Mouse (Mus musculus): ENCODE data around the gene Fgfr2. TPM values are rescaled to one million over a fixed set of nuclear protein-coding genes. Genes with fewer than 3 reads are reported as not detected.
A peak's percentile ranks its signal among the peaks of the same experiment; 100 is the strongest.

Fgfr2 gene
- polyA plus RNA-seq, 1 experiment from 2014 or later = 137 TPM

GRCm38 (mm10) chr7:132880276-132880675, 242.9 kb downstream of the Fgfr2 start:
- Histone ChIP-seq H3K4me2 (replicated peaks) (no peak overlapping the region), H3K9me3 (replicated peaks) (no peaks in the 10 kb centered on the region), H3K27me3 (no peaks in the 10 kb centered on the region), H3K4me3 (replicated peaks) (no peak overlapping the region), H3K36me3 (peaks cover 89% of the 10 kb centered on the region), H3K27ac (replicated peaks) (no peak overlapping the region), H3K9ac (no peak overlapping the region), H3K4me1 (no peaks in the 10 kb centered on the region)
- no peak for ATAC-seq (ENCODE audit: insufficient number of reproducible peaks, low FRiP score, low TSS enrichment, low read depth)
- WGBS = 78% methylated on average over 1 of the region's 1 CpGs

GRCm38 (mm10) chr7:132875391-132876086, 247.6 kb downstream of the Fgfr2 start:
- Histone ChIP-seq H3K36me3 (peaks cover 88% of the 10 kb centered on the region), H3K27ac (replicated peaks) (no peak overlapping the region), H3K9ac (no peak overlapping the region), H3K9me3 (replicated peaks) (no peaks in the 10 kb centered on the region), H3K4me3 (replicated peaks) (no peak overlapping the region), H3K4me2 (replicated peaks) (no peak overlapping the region), H3K27me3 (no peaks in the 10 kb centered on the region), H3K4me1 (no peaks in the 10 kb centered on the region)
- no peak for ATAC-seq (ENCODE audit: insufficient number of reproducible peaks, low FRiP score, low TSS enrichment, low read depth)
- 88% methylated on average over 2 of the region's 2 CpGs for WGBS

DNA sequence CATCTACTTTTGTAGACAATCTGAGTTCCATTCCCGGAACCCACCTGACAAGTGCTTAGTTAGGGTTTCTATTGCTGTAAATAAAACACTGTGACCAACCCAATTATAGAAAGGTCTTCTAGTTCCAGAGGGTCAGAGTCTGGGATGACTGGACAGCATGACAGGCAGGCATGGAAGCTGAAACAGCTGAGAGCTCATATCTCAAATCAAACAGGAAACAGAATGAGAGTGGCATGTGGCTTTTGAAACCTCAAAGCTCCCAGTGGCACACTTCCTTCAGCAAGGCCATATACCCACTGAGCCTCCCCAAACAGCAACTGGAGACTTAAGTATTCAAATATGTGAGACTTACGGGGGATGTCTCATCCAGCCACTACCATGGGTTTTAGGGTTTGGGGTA, 250.1 kb downstream of the Fgfr2 start:
- ATAC-seq (ENCODE audit: insufficient number of reproducible peaks, low FRiP score, low TSS enrichment, low read depth) = no peak
- WGBS = 88% methylated on average over 2 of the region's 2 CpGs
- H3K4me3 ChIP-seq (replicated peaks) = no peak overlapping the region

GRCm38 (mm10) chr7:132866316-132866715, 256.8 kb downstream of the Fgfr2 start:
- H3K9ac ChIP-seq = no peak overlapping the region
- 91% methylated on average over 9 of the region's 9 CpGs for WGBS
- ATAC-seq (ENCODE audit: insufficient number of reproducible peaks, low FRiP score, low TSS enrichment, low read depth) = no peak
- peaks cover 7% of the 10 kb centered on the region; the same call in 1 of the 2 replicates for H3K4me1 ChIP-seq
- no peaks in the 10 kb centered on the region for H3K27me3 ChIP-seq
- peaks cover 58% of the 10 kb centered on the region for H3K36me3 ChIP-seq
- H3K9me3 ChIP-seq (replicated peaks) = no peaks in the 10 kb centered on the region
- no peak overlapping the region for H3K4me3 ChIP-seq (replicated peaks)
- no peak overlapping the region for H3K27ac ChIP-seq (replicated peaks)
- H3K4me2 ChIP-seq (replicated peaks) = no peak overlapping the region

More for the DNA sequence above, 250.1 kb downstream of the Fgfr2 start:
- H3K4me2 ChIP-seq (replicated peaks) = no peak overlapping the region
- peaks cover 85% of the 10 kb centered on the region for H3K36me3 ChIP-seq
- H3K9me3 ChIP-seq (replicated peaks) = no peaks in the 10 kb centered on the region
- H3K27me3 ChIP-seq = no peaks in the 10 kb centered on the region
- no peaks in the 10 kb centered on the region for H3K4me1 ChIP-seq
- H3K9ac ChIP-seq = no peak overlapping the region
- H3K27ac ChIP-seq (replicated peaks) = no peak overlapping the region

DNA sequence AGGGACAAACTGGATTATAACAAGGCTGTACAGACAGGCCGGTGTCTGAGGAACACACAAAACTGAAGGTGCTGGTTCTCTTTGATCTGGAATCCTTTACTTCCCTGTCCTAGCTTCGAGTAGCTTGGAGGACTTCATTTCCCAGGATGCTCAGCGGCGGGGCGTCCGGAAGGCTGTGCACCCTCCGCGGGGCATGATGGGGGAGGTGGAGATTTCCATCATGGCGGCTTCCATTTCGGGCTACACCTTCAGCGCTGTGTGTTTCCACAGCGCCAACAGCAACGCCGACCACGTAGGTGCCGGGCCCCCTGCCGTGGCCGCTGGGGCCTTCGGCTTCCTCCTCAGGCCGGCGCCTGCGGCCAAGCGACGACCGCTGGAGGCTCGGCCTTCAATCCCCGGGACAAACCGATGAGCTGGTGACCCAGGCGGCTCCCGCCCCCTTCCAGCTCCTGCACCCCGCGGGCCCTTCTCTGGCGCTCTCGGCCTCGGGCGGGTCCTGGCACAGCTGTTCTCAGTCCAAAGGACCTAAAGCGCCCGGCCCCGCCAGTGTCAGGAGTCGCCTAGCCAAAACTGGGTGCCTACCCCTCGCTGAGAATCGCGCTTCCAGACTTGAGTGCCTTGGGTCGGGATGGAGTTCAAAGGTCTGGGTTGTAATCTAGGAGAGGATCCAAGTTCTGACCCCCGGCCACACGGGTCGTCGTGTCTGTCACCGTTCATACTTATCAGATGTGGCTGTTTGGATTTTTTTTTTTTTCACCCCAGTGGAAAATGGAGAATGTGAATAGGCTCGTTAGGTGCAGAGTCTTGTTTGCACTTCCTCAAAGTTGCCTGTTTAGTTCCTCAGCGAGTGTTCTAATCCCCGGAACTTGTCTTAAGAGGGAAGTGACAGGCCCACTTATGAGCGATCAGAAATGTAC, 263.9 kb downstream of the Fgfr2 start, which contains the start of gene Abraxas2:
Gene Abraxas2 (plus strand): TSS at position 184 of the 917 bp plus-strand sequence.
- Histone ChIP-seq H3K4me1 (peaks cover 17% of the 10 kb centered on the region), H3K4me2 (replicated peaks) (peak within 1 kb of the TSS; percentile 62), H3K27ac (replicated peaks) (peak within 1 kb of the TSS; percentile 66), H3K9me3 (replicated peaks) (no peaks in the 10 kb centered on the region), H3K27me3 (no peaks in the 10 kb centered on the region), H3K36me3 (no peaks in the 10 kb centered on the region), H3K9ac (peak within 1 kb of the TSS; percentile 86), H3K4me3 (replicated peaks) (peak within 1 kb of the TSS; percentile 67)
- ATAC-seq (ENCODE audit: insufficient number of reproducible peaks, low FRiP score, low TSS enrichment, low read depth) = peak; percentile 89
- WGBS = under 1% methylated on average over 53 of the region's 53 CpGs

- H3K9me3 ChIP-seq (replicated peaks) = no peaks in the 10 kb centered on the region
- H3K4me1 ChIP-seq = peaks cover 17% of the 10 kb centered on the region
- H3K27ac ChIP-seq (replicated peaks) = no peak overlapping the region
- no peak for ATAC-seq (ENCODE audit: insufficient number of reproducible peaks, low FRiP score, low TSS enrichment, low read depth)
- H3K4me3 ChIP-seq (replicated peaks) = no peak overlapping the region
- no peaks in the 10 kb centered on the region for H3K36me3 ChIP-seq
- WGBS = 74% methylated on average over 5 of the region's 5 CpGs
- no peak overlapping the region for H3K4me2 ChIP-seq (replicated peaks)
- no peak overlapping the region for H3K9ac ChIP-seq
- no peaks in the 10 kb centered on the region for H3K27me3 ChIP-seq
Measured at GRCm38 (mm10) chr7:132858043-132858608, 265.0 kb downstream of the Fgfr2 start.

GRCm38 (mm10) chr7:132856083-132856482, 267.1 kb downstream of the Fgfr2 start:
- no peaks in the 10 kb centered on the region for H3K36me3 ChIP-seq
- H3K4me1 ChIP-seq = peaks cover 20% of the 10 kb centered on the region
- no peak overlapping the region for H3K4me2 ChIP-seq (replicated peaks)
- H3K9ac ChIP-seq = no peak overlapping the region
- no peaks in the 10 kb centered on the region for H3K9me3 ChIP-seq (replicated peaks)
- ATAC-seq (ENCODE audit: insufficient number of reproducible peaks, low FRiP score, low TSS enrichment, low read depth) = no peak
- no peaks in the 10 kb centered on the region for H3K27me3 ChIP-seq
- 72% methylated on average over 1 of the region's 1 CpGs for WGBS
- no peak overlapping the region for H3K27ac ChIP-seq (replicated peaks)
- H3K4me3 ChIP-seq (replicated peaks) = no peak overlapping the region

GRCm38 (mm10) chr7:132853946-132854345, 269.2 kb downstream of the Fgfr2 start:
- H3K4me1 ChIP-seq = peaks cover 10% of the 10 kb centered on the region; the same call in 1 of the 2 replicates
- no peaks in the 10 kb centered on the region for H3K9me3 ChIP-seq (replicated peaks)
- WGBS = 52% methylated on average over 4 of the region's 4 CpGs
- peaks cover 15% of the 10 kb centered on the region for H3K36me3 ChIP-seq
- no peak overlapping the region for H3K9ac ChIP-seq
- no peak overlapping the region for H3K4me3 ChIP-seq (replicated peaks)
- no peak overlapping the region for H3K4me2 ChIP-seq (replicated peaks)
- ATAC-seq (ENCODE audit: insufficient number of reproducible peaks, low FRiP score, low TSS enrichment, low read depth) = no peak; the same call in 1 of the 2 replicates
- H3K27ac ChIP-seq (replicated peaks) = no peak overlapping the region
- H3K27me3 ChIP-seq = no peaks in the 10 kb centered on the region

DNA sequence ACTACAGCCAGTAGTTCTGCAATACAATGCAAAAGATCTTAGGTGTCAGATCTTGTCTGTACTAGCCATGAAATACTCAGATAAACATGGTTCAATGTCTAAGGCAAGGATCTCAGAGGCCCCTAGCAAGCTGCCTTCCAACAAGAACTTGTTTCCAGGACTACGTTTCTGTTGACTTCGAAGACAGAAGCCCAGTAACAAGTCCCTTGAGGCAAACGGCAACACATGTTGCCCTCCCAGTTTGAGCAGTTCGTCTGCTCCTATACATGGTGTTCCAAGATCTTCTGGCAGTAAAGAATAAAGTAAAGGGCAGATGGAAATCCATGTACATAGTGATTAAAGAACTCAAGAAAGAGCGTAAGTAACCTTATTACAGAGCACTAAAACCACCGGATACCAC, 269.8 kb downstream of the Fgfr2 start:
- Histone ChIP-seq H3K4me2 (replicated peaks) (no peak overlapping the region), H3K9me3 (replicated peaks) (no peaks in the 10 kb centered on the region), H3K4me1 (peaks cover 10% of the 10 kb centered on the region; the same call in 1 of the 2 replicates), H3K9ac (no peak overlapping the region), H3K4me3 (replicated peaks) (no peak overlapping the region), H3K27me3 (no peaks in the 10 kb centered on the region), H3K36me3 (peaks cover 21% of the 10 kb centered on the region), H3K27ac (replicated peaks) (peak overlapping the region; percentile 94)
- ATAC-seq (ENCODE audit: insufficient number of reproducible peaks, low FRiP score, low TSS enrichment, low read depth) = no peak
- WGBS = 57% methylated on average over 6 of the region's 6 CpGs

GRCm38 (mm10) chr7:132852173-132852844, 270.8 kb downstream of the Fgfr2 start, which contains the start of gene Eef1akmt2:
TSS of gene Eef1akmt2 (minus strand) at chr7:132852673.
- ATAC-seq (ENCODE audit: insufficient number of reproducible peaks, low FRiP score, low TSS enrichment, low read depth) = peak; percentile 91
- Histone ChIP-seq H3K4me3 (replicated peaks) (peak within 1 kb of the TSS; percentile 75), H3K27ac (replicated peaks) (peak within 1 kb of the TSS; percentile 94), H3K4me1 (peaks cover 10% of the 10 kb centered on the region; the same call in 1 of the 2 replicates), H3K4me2 (replicated peaks) (peak within 1 kb of the TSS; percentile 56), H3K9me3 (replicated peaks) (no peaks in the 10 kb centered on the region), H3K9ac (peak within 1 kb of the TSS; percentile 85), H3K27me3 (no peaks in the 10 kb centered on the region), H3K36me3 (peaks cover 25% of the 10 kb centered on the region)
- WGBS = under 1% methylated on average over 37 of the region's 37 CpGs

All from embryonic facial prominence, embryonic 15.5 days (tissue).